In genomic region chr11:120828416-120828815, GRCm38 (mm10) we compare ENCODE assay signal across 15 mouse cellular contexts.
"Had no signal": no experiment of that assay in that cellular context is flagged by ENCODE, and none has a peak within 500 bp of the region (broad histone marks: within the 10 kb centered on the region; RNA-seq: fewer than 3 reads in every experiment).

No protein-coding gene starts in this region.

- H3K4me2 ChIP-seq: limb, embryonic 12.5 days; midbrain, embryonic 13.5 days; stomach, embryonic 15.5 days had no signal

- H3K27ac ChIP-seq: kidney, postnatal 0 days; limb, embryonic 12.5 days; liver, embryonic 14.5 days; midbrain, embryonic 13.5 days; stomach, embryonic 15.5 days had no signal

- H3K36me3 ChIP-seq: limb, embryonic 12.5 days; midbrain, embryonic 13.5 days; stomach, embryonic 15.5 days had no signal

- DNase-seq: kidney, adult 8-10 months; kidney, postnatal 36 days; layer of hippocampus, adult 9-11 months; layer of hippocampus, postnatal 36 days; lung, postnatal 4 days; right cerebral cortex, postnatal 14 days; thymus, adult 2 months; thymus, postnatal 25 days had no signal

- H3K27me3 ChIP-seq: limb, embryonic 12.5 days; midbrain, embryonic 13.5 days; stomach, embryonic 15.5 days had no signal

- H3K9me3 ChIP-seq: limb, embryonic 12.5 days; midbrain, embryonic 13.5 days; stomach, embryonic 15.5 days had no signal

- ATAC-seq: intestine, postnatal 0 days; lung, postnatal 0 days; midbrain, embryonic 13.5 days had no signal

- H3K4me3 ChIP-seq: limb, embryonic 12.5 days; midbrain, embryonic 13.5 days; stomach, embryonic 15.5 days had no signal

- H3K9ac ChIP-seq: limb, embryonic 12.5 days; liver, embryonic 14.5 days; midbrain, embryonic 13.5 days; stomach, embryonic 15.5 days had no signal
